Mouse (Mus musculus): ENCODE measurements around the gene Shisa7.

DNA sequence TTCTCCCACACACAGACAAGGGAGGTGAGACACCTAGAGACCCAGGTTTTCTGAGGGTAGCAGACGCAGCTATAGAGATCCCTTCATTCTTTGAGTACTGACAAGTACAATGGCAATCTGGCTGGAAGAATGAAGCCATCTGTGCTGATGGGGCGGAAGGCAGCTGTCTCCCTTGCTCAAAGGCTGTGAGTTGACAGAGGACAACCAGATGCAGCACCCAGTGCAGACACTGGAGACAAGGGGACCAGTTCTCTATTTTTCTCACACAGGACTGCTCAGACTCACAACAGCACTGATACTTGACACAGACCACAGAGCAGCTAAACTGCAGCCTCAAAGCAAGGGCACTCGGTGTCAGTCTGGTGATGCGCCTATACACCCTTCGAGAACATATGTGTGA is 2.4 kb downstream of the Shisa7 start:
- TF ChIP-seq CTCF (IDR thresholded peaks at IDR 0.05; ENCODE audit: extremely low read depth, insufficient read length, insufficient replicate concordance, low read depth, low read length) = no peak
- TF ChIP-seq POLR2A (IDR thresholded peaks at IDR 0.05; ENCODE audit: low read depth, low read length) = no peak

All from small intestine, adult 2 months (tissue).